Mouse (Mus musculus) thymus, adult 18-20 months (tissue): ENCODE measurements around the gene Abi2.
"Not testable (repeated sequence)": the region's sequence is repeated elsewhere in the genome, so short reads cannot be mapped to it uniquely, and the experiment has no call there.

Experiments used
- DNase-seq, 2 experiments: peaks; one replicate each; pipeline ENCODE4 v3.0.0; 2022; ENCODE audit warnings: mixed read lengths in 2 of 2

Abi2 gene

DNA sequence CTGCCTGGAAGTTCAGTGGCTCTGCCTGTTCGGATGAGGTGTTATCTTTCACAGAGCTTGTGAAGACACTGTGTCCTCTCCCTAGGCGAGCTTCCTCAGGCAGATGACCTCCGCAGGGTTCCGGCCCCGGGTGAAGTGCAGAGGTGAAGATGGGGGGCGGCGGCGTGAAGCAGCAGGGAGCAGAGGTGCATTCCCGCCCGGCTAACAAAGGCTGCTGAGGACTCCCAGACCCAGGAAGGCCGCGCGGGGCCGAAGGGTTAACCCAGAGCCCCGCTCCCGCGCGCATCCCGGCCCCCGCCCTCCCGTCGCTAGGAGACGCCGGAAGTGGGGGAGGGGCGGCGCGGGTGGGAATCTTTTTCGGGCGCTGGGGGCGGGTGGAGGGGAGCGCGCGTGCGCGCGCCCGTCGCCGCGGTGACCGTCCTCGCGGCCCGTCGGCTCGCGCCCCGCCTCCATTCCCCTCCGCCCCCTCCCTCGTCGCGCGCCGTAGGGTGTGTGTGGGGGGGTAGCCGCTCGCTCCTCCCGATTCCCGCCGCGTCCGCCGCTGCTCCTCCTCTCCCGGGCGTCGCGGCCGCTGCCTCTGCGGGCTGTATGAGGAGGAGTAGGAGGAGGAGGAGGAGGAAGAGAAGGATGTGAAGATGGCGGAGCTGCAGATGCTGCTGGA lies at the start of gene Abi2:
Abi2 (plus strand) TSS at position 452 of the 661 bp plus-strand sequence.
- DNase-seq, result peak; percentile 68 to 72

DNA sequence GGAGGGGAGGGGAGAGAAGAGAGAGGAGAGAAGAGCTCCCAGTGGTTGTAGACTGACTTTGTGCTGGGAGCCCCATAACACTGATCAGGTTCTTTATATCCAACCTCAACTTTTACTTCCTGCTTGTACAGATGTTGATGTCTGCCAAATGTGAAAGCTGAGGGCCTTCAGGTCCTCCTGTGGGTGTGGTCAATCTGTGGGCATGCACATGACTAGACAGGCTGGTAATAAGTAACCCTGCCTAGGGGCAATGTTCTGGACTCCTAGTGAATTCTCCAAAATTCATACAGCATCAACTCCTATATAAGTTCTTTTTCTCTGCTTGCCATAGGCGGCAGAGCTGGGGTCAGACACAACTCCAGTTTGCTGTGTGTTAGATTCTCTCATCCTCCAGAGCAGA lies 47.8 kb upstream of the Abi2 start:
- no peak for DNase-seq

DNA sequence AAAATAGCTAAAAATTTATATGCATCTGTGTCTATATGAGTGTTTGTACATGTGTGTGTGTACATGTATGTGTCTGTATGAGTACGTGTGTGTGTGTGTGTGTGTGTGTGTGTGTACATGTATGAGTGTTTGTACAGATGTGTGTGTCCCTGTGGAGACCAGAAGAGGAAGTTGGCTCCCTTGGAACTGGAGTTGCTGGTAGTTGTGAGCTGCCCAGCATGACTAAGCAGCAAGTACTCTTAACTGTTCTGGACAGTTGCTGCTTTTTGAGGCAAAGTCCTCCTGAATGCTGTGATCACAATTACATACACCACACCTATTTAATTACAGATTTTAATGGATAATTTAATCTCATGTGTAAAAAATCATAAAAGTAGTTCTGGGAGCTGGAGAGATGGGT lies 32.9 kb upstream of the Abi2 start:
- DNase-seq, result no peak

DNA sequence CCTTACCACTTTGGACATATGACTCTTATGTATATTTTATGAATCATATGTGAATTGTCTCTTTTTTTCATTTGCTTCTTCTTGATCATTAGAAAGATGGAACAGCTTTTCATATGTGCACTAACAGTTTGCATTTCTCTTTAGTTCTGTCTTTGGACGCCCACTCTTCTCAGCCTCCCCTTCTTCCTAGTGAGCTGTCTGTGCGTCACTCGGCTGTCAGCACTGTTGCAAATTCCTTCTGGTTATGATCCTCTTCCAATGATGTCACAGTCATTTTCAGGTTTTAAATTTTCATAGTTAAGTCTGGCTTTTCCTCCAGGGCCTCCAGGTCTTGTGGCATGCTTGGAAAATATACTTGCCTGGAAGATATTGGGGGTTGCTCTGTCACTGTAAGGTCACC lies 27.5 kb upstream of the Abi2 start:
- DNase-seq, result no peak

DNA sequence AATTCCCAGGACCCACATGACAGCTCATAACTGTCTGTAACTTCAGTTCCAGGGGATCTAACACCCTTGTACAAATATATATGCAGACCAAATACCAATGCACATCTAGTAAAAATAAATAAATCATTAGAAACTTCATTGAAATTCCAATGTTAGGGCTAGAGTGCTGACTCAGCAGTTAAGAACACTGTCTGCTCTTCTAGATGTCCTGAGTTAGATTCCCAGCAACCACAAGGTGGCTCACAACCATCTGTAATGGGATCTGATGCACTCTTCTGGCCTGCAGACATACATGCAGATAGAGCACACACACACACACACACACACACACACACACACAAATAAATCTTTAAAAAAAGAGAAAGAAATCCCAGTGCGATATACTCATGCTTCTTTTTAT lies 4.6 kb upstream of the Abi2 start:
- no peak for DNase-seq

DNA sequence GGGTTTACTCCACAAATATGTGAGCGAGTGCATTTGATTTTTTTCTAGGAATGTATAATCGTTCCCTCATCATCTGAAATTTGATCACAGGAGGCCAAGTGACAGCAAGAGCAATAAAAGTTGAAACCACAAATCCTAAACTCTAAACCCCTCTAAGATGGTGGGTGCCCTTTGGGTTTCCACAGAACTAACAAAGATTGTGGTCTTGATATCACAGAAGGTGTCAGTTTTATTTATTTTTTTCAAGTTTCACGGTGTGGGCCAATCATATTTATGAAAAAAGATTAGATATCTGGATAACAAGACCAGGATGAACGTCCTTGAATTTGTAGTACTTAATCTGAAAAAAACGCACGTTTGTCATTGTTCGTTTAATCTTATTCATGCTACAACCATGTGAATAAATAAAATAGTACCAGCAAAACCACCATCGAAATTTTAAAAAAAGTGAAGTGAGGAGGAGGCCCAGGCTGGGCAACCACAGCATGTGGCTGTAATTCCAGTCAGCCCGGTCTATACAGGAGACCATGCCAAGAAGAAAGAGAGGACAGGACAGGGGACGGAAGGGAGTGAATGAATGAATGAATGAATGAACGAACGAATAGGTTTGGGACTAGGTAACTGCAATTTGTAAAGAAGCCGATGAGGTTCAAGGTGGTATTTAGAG lies 785 bp upstream of the Abi2 start:
- no peak for DNase-seq

DNA sequence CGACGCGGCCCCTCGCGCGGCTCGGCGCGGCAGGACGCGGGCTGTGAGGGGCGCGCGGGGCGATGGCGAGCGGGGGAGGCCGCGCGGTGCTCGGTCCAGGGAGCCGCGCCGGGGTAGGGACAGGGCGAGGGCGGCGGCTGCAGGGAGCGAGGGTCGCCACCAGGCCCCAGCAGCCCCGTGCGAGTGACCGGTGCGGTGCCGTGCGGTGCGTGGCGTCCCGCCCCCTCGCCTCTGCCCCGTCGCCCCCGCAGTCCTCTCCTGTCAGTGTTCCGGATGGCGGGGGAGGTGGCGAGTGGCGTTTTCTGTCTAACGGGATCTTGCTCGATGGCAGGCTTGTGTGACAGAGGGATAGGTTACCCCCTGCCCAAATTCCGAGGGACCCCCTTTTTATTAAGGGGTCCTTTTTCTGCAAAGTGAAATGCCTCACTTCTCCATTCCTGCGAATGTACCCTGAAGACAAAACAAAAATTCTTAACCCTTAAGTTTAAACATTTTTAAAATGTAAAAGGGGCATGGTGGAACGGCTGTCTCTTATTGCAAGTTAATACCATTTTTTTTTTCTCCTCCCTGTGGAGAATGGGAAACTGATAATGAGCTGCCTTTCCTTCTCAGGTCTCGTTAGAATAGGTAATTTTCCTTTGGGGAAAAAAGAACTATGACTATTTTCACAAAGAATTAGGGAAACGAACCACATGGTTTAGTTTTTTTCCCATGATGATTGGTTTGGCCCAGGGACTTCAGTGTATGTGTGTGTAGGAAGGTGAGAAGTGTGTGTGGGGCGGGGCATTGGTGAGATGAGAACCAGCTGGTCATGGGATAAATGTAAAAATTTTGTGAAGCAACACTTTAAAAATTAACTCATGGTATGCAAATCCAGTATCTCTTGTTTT lies 754 bp downstream of the Abi2 start:
- peak; percentile 20 to 42 for DNase-seq

DNA sequence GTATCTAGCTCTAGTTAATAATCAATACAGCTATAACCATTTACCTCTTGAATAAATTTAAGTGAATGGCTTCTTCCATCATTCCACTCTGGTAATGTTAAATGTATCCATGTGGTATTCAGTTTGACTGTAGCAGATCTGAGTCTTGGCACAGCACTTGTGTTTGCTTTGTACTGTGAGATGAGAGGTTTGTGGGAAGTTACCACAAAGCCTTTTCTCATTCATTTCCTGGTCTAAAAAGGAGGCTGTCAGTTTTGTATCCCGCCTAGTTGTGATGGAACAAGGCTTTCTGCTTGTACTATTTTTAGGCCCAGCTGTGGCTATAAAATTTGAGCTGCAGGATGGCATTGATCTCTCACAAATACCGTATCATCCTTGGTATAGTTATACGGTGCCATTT lies 7.3 kb downstream of the Abi2 start:
- no peak for DNase-seq

DNA sequence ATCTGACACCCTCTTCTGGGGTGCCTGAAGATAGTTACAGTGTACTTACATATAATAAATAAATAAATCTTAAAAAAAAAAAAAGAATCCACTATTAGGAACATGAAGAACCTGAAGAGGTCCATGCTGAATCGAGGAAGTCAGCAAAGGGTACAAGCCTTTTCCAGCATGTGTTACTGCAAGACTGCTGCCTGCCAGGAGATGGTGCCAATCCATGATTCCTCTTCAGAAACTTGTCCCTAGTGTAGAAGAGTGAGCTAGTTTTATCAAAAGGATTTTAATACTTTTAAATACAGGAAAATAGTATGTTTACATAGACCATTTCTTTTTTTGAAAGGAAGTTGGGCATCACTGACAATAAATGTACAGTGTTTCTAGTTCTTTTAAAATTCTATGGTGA lies 14.5 kb downstream of the Abi2 start:
- DNase-seq, result no peak

DNA sequence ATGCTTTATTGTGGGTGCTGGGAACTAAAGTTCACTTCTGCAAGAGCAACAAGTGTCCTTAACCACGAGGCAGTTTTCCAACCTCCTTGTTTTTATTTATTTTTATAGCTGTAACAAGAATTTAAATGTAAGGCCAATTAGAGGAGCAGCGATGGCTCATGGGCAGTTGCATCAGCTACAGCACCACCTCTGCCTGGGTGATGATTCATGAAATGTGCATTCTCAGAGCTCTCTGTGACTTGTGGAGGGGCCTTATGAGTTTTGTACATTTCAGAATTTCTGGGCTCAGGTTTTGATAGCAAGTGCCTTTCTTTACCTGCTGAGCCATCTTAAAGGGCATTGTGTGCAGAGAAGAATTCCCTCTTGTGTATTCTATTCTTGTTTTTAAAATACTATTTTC lies 18.9 kb downstream of the Abi2 start:
- no peak for DNase-seq

DNA sequence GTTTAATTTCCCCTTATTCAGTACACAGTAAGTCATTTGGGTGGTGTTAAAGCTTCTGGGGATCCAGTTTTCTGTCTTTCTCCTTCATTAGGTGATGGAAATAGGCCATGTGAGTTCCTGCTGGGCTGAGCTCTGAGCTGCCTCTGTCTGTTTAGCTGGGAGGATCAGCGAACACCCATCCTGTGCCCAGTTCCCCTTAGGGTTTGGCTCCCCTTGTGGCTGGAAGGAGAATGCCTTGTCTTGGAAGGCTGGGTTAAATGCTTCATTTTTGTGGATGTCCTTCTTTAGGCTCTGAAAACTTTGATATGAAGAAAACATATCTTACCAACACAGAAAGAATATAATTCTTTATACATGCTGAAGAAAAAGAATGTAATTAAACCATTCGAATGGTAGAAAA lies 19.5 kb downstream of the Abi2 start:
- peak in 1 of 2 experiments; percentile 10 for DNase-seq

DNA sequence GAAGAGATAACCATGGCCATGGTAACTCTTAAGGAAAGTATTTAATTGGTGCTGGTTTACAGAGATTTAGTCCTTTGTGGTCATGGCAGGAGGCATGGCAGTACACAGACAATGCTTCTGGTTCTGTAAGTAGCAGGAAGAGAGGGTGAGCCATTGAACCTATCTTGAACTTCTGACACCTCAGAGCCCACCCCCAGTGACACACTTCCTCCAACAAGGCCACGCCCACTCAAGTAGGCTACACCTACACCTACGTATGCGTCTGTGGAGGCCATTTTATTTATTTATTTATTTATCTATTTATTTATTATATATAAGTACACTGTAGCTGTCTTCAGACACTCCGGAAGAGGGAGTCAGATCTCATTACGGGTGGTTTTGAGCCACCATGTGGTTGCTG lies 22.1 kb downstream of the Abi2 start:
- DNase-seq, result no peak

DNA sequence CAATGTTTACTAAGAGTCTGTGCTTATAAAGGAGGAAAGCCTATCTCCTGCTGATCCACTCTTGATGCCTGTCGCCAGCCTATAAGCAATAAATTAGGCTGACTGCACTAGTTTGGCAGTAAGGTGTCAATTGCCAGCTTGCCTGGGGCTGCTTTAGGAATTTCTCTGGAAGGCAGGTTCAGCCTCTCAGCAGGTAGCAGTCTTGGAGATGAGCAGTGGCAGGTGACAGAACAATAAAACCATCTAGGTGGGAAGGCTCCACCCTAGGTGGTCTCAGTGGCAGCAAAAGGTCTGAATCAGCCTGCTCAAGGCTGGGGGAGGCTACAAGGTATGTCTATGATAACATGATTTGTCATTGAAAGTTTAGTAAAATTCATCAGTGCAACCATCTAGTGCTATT lies 23.1 kb downstream of the Abi2 start:
- DNase-seq, result no peak

DNA sequence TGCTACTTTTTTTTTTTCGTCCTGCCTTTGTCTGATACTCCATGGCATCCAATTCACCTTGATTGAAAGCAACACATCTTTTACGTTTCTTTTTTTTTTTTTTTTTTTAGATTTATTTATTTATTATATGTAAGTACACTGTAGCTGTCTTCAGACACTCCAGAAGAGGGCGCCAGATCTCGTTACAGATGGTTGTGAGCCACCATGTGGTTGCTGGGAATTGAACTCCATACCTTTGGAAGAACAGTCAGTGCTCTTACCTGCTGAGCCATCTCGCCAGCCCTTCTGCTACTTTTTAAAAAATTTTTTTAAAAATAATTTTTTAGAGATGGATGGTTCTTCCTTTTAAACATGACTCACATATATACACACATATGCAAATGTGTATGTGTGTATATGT lies 32.0 kb downstream of the Abi2 start:
- DNase-seq, result not testable (repeated sequence)

DNA sequence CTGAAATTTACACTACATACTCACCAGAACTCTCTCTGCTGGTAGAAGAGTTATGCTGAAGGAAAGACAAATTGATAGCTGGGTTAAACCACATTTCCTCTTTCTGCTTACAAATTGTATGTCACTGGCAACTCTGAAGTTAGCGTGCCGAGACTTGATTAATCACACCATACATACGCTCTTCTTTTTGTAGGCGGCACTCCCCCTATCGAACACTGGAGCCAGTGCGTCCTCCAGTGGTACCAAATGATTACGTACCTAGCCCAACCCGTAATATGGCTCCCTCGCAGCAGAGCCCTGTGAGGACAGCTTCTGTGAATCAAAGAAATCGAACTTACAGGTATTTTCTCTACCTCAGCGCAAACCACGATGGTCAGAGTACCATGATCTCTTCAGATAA lies 37.6 kb downstream of the Abi2 start:
- DNase-seq, result no peak

DNA sequence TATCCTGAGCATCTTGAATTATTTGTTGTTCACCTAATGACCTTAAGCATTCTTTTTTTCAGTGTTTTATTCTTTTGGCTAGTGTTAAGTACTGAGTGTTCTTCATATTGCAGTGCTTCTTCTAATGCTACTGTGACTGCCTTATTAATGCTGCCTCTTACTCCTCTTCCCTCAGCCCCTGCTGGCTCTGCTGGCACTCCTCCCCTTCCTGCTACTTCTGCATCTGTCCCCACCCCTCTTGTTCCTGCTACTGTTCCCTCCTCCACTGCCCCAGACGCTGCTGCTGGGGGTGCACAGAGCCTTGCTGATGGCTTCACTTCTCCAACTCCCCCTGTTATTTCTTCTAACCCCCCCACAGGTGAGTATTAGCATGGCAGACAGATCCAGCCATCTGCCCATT lies 40.5 kb downstream of the Abi2 start:
- DNase-seq, result no peak

DNA sequence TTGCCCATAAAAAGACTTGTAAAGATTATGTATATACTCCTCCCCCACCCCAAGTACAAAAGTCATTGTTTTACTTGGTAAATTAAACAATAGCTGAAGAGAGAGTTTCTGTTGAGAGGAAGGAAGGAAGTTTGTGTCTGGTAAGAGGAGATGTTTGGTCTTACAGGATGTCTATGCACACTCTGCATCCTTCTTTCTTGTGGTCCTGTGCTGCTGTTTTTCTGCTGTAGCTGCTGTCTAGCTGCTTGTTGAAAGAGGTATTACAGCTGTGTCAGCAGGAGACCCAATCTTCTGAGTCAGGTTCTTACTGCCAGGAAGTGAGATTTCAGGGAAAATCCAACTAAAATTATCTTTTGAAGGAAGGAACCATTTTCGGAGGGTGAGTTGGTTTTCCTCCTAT lies 51.2 kb downstream of the Abi2 start:
- peak in 1 of 2 experiments; percentile 17 for DNase-seq

DNA sequence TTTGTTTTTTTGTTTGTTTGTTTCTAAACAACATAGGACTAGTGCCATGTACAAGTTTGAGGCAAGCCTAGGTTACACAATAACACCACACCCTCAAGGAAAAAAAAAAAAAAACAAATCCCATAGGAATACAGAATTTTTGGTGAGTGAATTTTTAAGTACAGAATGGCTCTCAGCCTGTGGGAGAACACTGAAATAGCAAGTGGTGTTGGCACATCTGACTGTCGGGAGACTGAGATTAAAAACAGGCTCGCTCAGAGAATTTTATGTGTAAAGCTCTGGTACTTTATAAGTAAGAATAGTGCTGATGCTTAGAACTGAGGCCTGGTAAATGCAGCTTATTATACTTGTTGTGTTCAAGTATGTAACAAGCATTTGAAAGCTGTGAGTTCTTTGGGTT lies 60.1 kb downstream of the Abi2 start:
- DNase-seq, result no peak

DNA sequence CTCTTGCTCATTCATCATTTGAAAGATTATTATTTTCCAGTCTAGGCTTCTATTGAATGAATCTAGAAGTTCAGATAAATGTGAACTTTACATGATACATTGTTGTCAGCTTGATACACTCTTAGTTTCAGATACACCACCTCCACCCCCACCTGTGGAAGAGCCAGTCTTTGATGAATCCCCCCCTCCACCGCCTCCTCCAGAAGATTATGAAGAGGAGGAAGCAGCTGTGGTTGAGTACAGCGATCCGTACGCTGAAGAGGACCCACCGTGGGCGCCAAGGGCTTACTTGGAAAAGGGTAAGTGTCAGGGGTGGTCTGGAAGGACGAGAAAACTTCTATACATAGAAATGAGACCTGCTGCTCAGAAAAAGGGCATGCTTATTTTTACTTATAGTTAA lies 61.1 kb downstream of the Abi2 start:
- DNase-seq, result peak; percentile 15 to 35

DNA sequence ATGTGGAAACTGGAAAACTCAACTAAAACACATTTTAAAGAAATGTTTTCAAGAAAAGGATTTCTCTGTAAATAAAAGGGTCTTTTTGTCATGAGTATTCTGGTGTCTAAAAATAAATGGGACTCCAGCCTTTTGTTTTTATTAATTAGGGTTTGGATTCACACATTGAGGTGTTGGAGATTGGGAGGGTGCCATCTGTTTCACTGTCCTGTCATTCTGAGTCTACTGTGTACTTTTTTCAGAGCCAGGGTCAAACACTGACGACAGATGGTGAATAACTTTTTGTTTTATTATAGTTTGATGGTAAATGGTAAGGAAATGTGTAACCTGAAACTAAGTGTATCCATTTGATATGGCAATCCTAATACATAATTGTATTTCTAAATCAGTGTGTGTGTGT lies 72.1 kb downstream of the Abi2 start:
- no peak for DNase-seq

DNA sequence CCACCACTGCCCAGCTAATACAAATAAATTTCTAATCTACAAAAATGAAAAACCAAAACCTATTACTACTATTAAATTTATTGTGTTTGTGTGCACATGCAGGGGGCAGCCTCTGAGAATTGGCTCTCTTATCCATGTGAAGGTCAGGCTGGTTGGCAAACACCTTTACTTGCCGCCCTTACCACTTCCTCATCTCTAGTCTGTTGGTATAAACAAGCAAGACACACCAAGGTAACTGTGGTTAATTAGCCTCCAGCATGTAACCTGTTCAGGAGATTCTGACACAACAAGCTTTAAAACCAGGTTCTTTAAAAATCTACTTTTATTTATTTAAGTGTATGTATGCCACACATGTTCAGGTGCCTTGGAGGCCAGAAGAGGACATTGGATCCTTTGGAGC lies 73.5 kb downstream of the Abi2 start:
- no peak for DNase-seq

DNA sequence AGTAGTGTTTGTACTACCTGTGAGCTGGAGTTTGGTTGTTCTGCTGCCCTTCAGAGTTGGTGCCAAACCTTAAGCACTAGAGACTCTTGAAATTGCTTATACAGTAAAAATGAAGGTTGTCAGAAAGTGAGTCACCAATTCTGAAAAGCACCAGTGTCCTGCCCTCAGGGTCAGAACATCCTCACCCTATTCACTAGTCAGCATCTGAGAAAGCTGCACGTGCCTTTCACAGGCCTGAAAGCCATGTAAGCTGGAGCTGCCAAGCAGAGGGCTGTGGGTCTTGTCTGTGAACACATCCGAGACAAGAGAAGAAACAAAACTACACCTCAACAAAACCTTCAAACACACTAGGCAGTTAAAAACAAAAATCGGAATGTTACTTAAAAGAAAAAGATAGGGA lies 76.2 kb downstream of the Abi2 start:
- no peak for DNase-seq

DNA sequence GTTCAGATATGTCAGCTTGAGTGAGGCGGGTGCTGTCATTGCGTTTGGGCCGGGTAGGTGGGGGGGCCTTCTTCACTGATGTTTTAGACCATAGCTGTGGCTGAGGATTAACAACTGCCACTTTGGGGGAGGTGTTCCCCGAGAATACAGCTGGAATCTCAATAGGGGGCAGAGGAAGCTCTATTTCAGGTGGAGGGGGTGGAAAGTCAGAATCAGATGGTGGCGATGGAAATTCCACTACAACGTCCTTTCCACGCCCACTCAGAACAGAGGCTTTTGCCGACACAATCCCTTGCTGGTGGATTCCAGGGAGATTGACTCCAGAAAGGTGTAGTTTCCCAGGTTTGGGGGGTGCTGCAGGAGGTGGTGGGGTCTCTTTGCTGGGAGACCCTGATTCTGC lies 79.2 kb downstream of the Abi2 start:
- DNase-seq, result no peak

DNA sequence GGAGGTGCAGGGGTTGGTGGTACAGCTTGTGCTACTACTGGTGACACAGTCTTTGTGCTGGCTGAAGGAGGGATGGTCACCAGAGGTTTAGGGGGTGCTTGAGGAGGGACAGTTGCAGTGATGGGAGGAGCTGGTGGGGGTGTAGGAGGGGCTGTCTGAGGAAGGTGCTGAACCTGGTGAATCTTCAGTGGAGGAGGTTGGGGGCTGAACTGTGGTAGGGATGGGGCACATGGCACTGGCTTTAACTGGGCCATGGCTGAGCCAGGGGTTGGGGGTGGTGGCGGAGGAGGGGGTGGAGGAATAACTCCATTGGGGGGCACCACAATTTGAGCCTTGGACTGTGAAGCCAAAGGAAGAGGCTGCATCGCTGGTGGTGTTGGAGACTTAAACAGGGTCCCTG lies 80.2 kb downstream of the Abi2 start:
- no peak for DNase-seq
